Mouse (Mus musculus): ENCODE data around the gene Cyba.

Cyba gene

GRCm38 (mm10) chr8:122419881-122420555, 12.7 kb downstream of the Cyba start:
- H3K36me3 ChIP-seq (ENCODE audit: control insufficient read depth, insufficient read depth, low read length, poor library complexity, severe bottlenecking) = peaks cover 15% of the 10 kb centered on the region
- DNase-seq (ENCODE audit: low read depth, low spot score) = no peak
- no peaks in the 10 kb centered on the region for H3K27me3 ChIP-seq (ENCODE audit: control insufficient read depth, insufficient read depth, low read length, poor library complexity, severe bottlenecking)

DNA sequence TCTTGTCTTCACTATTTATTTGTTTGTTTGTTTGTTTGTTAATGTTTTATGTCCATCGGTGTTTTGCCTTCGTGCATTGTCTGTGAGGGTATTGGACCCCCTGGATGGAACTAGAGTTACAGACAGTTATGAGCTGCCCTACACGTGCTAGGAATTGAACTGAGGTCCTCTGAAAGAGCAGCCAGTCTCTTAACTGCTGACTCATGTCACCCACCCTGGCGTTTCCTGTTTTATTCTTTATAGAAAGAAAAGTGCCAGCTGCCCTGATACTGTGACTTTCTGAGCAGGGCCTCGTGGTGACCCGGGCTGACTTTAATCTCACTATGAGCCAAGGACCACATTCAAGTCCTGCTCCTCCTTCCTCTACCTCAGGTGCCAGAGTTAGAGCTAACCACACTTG, 17.2 kb downstream of the Cyba start:
- H3K36me3 ChIP-seq (ENCODE audit: control insufficient read depth, insufficient read depth, low read length, poor library complexity, severe bottlenecking) = peaks cover 4% of the 10 kb centered on the region
- DNase-seq (ENCODE audit: low read depth, low spot score) = no peak
- no peaks in the 10 kb centered on the region for H3K27me3 ChIP-seq (ENCODE audit: control insufficient read depth, insufficient read depth, low read length, poor library complexity, severe bottlenecking)

- peaks cover 7% of the 10 kb centered on the region for H3K36me3 ChIP-seq (ENCODE audit: control insufficient read depth, insufficient read depth, low read length, poor library complexity, severe bottlenecking)
- H3K27me3 ChIP-seq (ENCODE audit: control insufficient read depth, insufficient read depth, low read length, poor library complexity, severe bottlenecking) = no peaks in the 10 kb centered on the region
- no peak for DNase-seq (ENCODE audit: low read depth, low spot score)
These were observed 18.4 kb downstream of the Cyba start for GRCm38 (mm10) chr8:122414311-122414710.

DNA sequence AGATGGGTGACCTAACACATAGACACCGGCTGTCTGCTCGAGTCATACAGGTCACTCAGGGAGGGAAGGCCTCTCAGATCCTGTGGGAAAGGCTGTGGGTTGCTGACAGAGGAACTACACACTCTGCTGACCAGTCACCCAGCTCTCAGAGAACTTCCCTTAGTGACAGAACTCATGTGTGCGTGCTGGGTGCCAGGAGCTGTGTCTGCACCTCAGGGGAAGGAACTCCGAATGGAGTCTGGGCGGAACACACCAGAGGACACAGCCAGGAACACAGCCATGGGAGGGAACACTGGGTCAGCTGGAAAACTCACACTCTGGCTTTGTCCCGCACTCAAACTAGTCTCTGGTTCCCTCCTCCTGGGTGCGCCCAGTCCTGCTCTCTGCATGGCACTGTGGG, 25.1 kb downstream of the Cyba start:
- no peak for DNase-seq (ENCODE audit: low read depth, low spot score)
- H3K36me3 ChIP-seq (ENCODE audit: control insufficient read depth, insufficient read depth, low read length, poor library complexity, severe bottlenecking) = peaks cover 14% of the 10 kb centered on the region

GRCm38 (mm10) chr8:122405146-122405805, 27.5 kb downstream of the Cyba start:
- Histone ChIP-seq H3K36me3 (ENCODE audit: control insufficient read depth, insufficient read depth, low read length, poor library complexity, severe bottlenecking) (peaks cover 19% of the 10 kb centered on the region), H3K27me3 (ENCODE audit: control insufficient read depth, insufficient read depth, low read length, poor library complexity, severe bottlenecking) (no peaks in the 10 kb centered on the region)
- no peak for DNase-seq (ENCODE audit: low read depth, low spot score)

More for the DNA sequence above, 25.1 kb downstream of the Cyba start:
- no peaks in the 10 kb centered on the region for H3K27me3 ChIP-seq (ENCODE audit: control insufficient read depth, insufficient read depth, low read length, poor library complexity, severe bottlenecking)

GRCm38 (mm10) chr8:122398186-122398585, 34.5 kb downstream of the Cyba start:
- no peak for DNase-seq (ENCODE audit: low read depth, low spot score)
- H3K27me3 ChIP-seq (ENCODE audit: control insufficient read depth, insufficient read depth, low read length, poor library complexity, severe bottlenecking) = no peaks in the 10 kb centered on the region
- peaks cover 12% of the 10 kb centered on the region for H3K36me3 ChIP-seq (ENCODE audit: control insufficient read depth, insufficient read depth, low read length, poor library complexity, severe bottlenecking)

GRCm38 (mm10) chr8:122395291-122395690, 37.4 kb downstream of the Cyba start:
- DNase-seq (ENCODE audit: low read depth, low spot score) = no peak
- Histone ChIP-seq H3K27me3 (ENCODE audit: control insufficient read depth, insufficient read depth, low read length, poor library complexity, severe bottlenecking) (no peaks in the 10 kb centered on the region), H3K36me3 (ENCODE audit: control insufficient read depth, insufficient read depth, low read length, poor library complexity, severe bottlenecking) (peaks cover 7% of the 10 kb centered on the region)

GRCm38 (mm10) chr8:122393717-122394116, 39.0 kb downstream of the Cyba start:
- DNase-seq (ENCODE audit: low read depth, low spot score) = no peak
- Histone ChIP-seq H3K36me3 (ENCODE audit: control insufficient read depth, insufficient read depth, low read length, poor library complexity, severe bottlenecking) (peaks cover 9% of the 10 kb centered on the region), H3K27me3 (ENCODE audit: control insufficient read depth, insufficient read depth, low read length, poor library complexity, severe bottlenecking) (no peaks in the 10 kb centered on the region)

DNA sequence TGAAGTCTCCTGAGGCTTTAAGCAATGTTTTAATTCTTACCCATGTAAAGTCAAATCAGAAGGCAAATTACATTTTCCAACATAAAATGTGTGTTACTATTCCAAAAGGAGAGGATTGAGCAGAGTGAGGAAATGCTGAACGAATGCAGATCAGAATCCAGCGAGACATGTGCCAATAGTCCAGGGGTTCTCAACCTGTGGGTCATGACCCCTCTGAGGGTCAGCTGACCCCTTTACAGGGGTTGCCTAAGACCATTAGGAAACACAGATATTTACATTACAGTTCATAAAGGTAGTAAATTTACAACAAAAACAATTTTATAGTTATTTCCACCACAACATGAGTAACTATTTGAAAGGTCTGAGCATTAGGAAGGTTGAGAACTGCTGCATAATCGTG, 42.0 kb downstream of the Cyba start:
- Histone ChIP-seq H3K36me3 (ENCODE audit: control insufficient read depth, insufficient read depth, low read length, poor library complexity, severe bottlenecking) (peaks cover 11% of the 10 kb centered on the region), H3K27me3 (ENCODE audit: control insufficient read depth, insufficient read depth, low read length, poor library complexity, severe bottlenecking) (no peaks in the 10 kb centered on the region)
- no peak for DNase-seq (ENCODE audit: low read depth, low spot score)

DNA sequence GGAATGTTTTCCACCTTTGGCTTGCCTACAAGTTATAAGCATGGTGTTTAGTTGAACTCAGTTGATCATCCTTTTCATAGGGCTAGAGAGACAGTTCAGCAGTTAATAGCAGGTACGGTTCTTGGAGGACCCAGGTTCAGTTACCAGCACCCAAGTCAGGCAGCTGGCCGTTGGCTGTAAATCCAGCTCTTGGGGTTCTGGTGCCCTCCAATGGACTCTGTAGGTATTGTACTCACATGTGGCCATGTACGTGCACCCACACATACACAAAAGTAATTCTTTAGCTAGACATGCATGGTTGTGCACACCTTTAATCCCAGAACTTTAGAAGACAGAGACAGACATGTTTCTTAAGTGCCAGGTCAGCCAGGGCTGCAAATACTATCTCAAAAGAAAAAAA, 43.4 kb downstream of the Cyba start:
- Histone ChIP-seq H3K27me3 (ENCODE audit: control insufficient read depth, insufficient read depth, low read length, poor library complexity, severe bottlenecking) (no peaks in the 10 kb centered on the region), H3K36me3 (ENCODE audit: control insufficient read depth, insufficient read depth, low read length, poor library complexity, severe bottlenecking) (peaks cover 11% of the 10 kb centered on the region)
- DNase-seq (ENCODE audit: low read depth, low spot score) = peak; percentile 25

- Histone ChIP-seq H3K36me3 (ENCODE audit: control insufficient read depth, insufficient read depth, low read length, poor library complexity, severe bottlenecking) (peaks cover 5% of the 10 kb centered on the region), H3K27me3 (ENCODE audit: control insufficient read depth, insufficient read depth, low read length, poor library complexity, severe bottlenecking) (no peaks in the 10 kb centered on the region)
- no peak for DNase-seq (ENCODE audit: low read depth, low spot score)
These were observed 49.7 kb downstream of the Cyba start for GRCm38 (mm10) chr8:122383039-122383438.

- peak; percentile 99 for DNase-seq (ENCODE audit: low read depth, low spot score)
- Histone ChIP-seq H3K36me3 (ENCODE audit: control insufficient read depth, insufficient read depth, low read length, poor library complexity, severe bottlenecking) (peaks cover 3% of the 10 kb centered on the region), H3K27me3 (ENCODE audit: control insufficient read depth, insufficient read depth, low read length, poor library complexity, severe bottlenecking) (no peaks in the 10 kb centered on the region)
These were observed 56.1 kb downstream of the Cyba start, which contains the start of gene Zc3h18 for GRCm38 (mm10) chr8:122376365-122377231. Zc3h18 (plus strand) TSS chr8:122376609.

GRCm38 (mm10) chr8:122375751-122376364, 56.9 kb downstream of the Cyba start:
- H3K27me3 ChIP-seq (ENCODE audit: control insufficient read depth, insufficient read depth, low read length, poor library complexity, severe bottlenecking) = no peaks in the 10 kb centered on the region
- peak; percentile 23 for DNase-seq (ENCODE audit: low read depth, low spot score)

GRCm38 (mm10) chr8:122375320-122375719, 57.4 kb downstream of the Cyba start:
- no peaks in the 10 kb centered on the region for H3K27me3 ChIP-seq (ENCODE audit: control insufficient read depth, insufficient read depth, low read length, poor library complexity, severe bottlenecking)
- no peak for DNase-seq (ENCODE audit: low read depth, low spot score)
- peaks cover 3% of the 10 kb centered on the region for H3K36me3 ChIP-seq (ENCODE audit: control insufficient read depth, insufficient read depth, low read length, poor library complexity, severe bottlenecking)

More at GRCm38 (mm10) chr8:122375751-122376364, 56.9 kb downstream of the Cyba start:
- H3K36me3 ChIP-seq (ENCODE audit: control insufficient read depth, insufficient read depth, low read length, poor library complexity, severe bottlenecking) = peaks cover 3% of the 10 kb centered on the region

Measured in splenic B cell, adult 2 months (primary cell).